Mouse (Mus musculus): ENCODE results near the gene Cyp2u1. TPM values are rescaled to one million over a fixed set of nuclear protein-coding genes. Genes with fewer than 3 reads are reported as not detected.
"Not testable (repeated sequence)": the region's sequence is repeated elsewhere in the genome, so short reads cannot be mapped to it uniquely, and the experiment has no call there.

Gene Cyp2u1
- polyA plus RNA-seq, 1 experiment = 2.6 TPM

DNA sequence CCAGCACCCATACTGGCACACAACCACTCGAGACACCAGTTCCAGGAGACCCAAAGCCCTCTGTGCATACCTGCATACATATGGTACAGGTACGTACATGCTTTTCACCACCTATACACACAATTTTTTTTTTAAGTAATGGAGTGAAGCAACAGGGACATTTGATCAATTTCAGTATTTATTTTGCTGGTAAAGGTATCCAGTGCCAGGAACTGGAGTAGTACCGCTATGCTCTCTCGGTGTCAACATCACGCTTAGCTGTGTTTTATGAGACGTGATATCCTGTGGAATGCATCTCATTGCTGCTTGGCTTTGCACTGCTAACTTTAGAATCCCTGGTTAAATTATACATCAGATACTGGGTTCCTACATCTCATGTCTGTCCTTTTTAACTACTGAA lies 42.9 kb upstream of the Cyp2u1 start:
- Histone ChIP-seq H3K4me3 (ENCODE audit: insufficient read depth, poor library complexity, severe bottlenecking) (no peak overlapping the region), H3ac (ENCODE audit: control insufficient read depth, insufficient read length, low read depth) (no peak overlapping the region), H3K36me3 (ENCODE audit: control insufficient read depth, insufficient read depth) (no peaks in the 10 kb centered on the region), H3K27me3 (ENCODE audit: control insufficient read depth, insufficient read depth, insufficient read length) (no peaks in the 10 kb centered on the region), H3K79me3 (ENCODE audit: low read depth) (no peaks in the 10 kb centered on the region), H3K79me2 (ENCODE audit: control insufficient read depth, insufficient read depth) (peaks cover 8% of the 10 kb centered on the region)
- no peak for TF ChIP-seq USF1 (IDR thresholded peaks at IDR 0.05; ENCODE audit: low read depth)
- no peak for TF ChIP-seq CTCF (IDR thresholded peaks at IDR 0.05; ENCODE audit: control insufficient read depth, insufficient read depth, insufficient read length)
- no peak for TF ChIP-seq MYOD1 (IDR thresholded peaks at IDR 0.05; ENCODE audit: control insufficient read depth, insufficient read length, low read depth)
- TF ChIP-seq MAX (IDR thresholded peaks at IDR 0.05) = no peak

DNA sequence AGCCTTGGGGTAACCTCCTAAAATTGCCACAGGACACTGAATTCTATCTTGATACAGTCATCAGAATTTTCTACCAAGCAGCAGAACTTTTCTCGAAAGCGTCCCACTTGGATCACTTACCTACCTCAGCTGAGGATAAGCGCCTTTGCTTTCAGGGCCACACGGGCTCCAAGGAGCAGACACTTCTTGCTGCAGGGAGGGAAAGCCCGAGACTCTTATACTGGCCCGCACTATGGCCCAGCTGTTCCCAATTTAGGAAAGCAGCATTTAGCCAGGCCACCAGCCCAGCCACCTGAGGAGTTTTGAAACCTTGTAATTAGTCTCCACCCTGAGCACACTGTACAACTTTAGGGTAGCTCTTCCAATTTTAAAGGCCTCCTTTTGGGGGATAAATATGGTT lies 40.3 kb upstream of the Cyp2u1 start:
- Histone ChIP-seq H3K4me3 (ENCODE audit: insufficient read depth, poor library complexity, severe bottlenecking) (no peak overlapping the region), H3K79me3 (ENCODE audit: low read depth) (no peaks in the 10 kb centered on the region), H3K27me3 (ENCODE audit: control insufficient read depth, insufficient read depth, insufficient read length) (no peaks in the 10 kb centered on the region), H3K36me3 (ENCODE audit: control insufficient read depth, insufficient read depth) (peaks cover 7% of the 10 kb centered on the region), H3K79me2 (ENCODE audit: control insufficient read depth, insufficient read depth) (peaks cover 8% of the 10 kb centered on the region), H3ac (ENCODE audit: control insufficient read depth, insufficient read length, low read depth) (no peak overlapping the region)
- TF ChIP-seq MYOD1 (IDR thresholded peaks at IDR 0.05; ENCODE audit: control insufficient read depth, insufficient read length, low read depth) = no peak
- no peak for TF ChIP-seq FOSL1 (IDR thresholded peaks at IDR 0.05; ENCODE audit: insufficient read depth, low read length, poor library complexity, severe bottlenecking)
- no peak for TF ChIP-seq USF1 (IDR thresholded peaks at IDR 0.05; ENCODE audit: low read depth)
- TF ChIP-seq CEBPB (IDR thresholded peaks at IDR 0.05; ENCODE audit: low read depth) = no peak
- no peak for TF ChIP-seq MYOG (IDR thresholded peaks at IDR 0.05; ENCODE audit: control insufficient read depth, extremely low read depth, insufficient read length)
- no peak for TF ChIP-seq CTCF (IDR thresholded peaks at IDR 0.05; ENCODE audit: control insufficient read depth, insufficient read depth, insufficient read length)
- TF ChIP-seq MAX (IDR thresholded peaks at IDR 0.05) = no peak

DNA sequence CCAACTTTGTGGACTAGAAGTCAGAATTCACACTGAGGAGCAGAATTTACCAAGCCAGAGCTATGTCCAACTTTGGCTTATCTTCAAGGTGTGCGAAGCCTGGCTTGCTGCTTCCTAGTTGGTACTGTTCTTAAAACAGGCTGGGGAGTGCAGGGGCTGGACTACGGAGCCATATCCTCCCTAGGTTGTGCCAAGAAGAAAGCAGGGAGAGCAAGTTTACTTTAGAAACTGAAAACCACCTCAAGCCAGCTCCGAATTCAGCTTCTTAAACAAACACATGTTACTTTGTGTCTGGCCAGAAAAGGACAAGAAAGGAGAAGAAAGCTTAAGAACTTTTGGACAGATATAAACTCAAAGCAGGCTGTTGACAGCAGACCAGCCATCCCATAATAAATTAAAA lies 37.9 kb upstream of the Cyp2u1 start:
- H3K79me3 ChIP-seq (ENCODE audit: low read depth) = no peaks in the 10 kb centered on the region
- H3K79me2 ChIP-seq (ENCODE audit: control insufficient read depth, insufficient read depth) = no peaks in the 10 kb centered on the region
- H3K36me3 ChIP-seq (ENCODE audit: control insufficient read depth, insufficient read depth) = peaks cover 7% of the 10 kb centered on the region
- no peak overlapping the region for H3K4me3 ChIP-seq (ENCODE audit: insufficient read depth, poor library complexity, severe bottlenecking)
- TF ChIP-seq CTCF (IDR thresholded peaks at IDR 0.05; ENCODE audit: control insufficient read depth, insufficient read depth, insufficient read length) = no peak
- TF ChIP-seq MYOG (IDR thresholded peaks at IDR 0.05; ENCODE audit: control insufficient read depth, extremely low read depth, insufficient read length) = no peak
- TF ChIP-seq CEBPB (IDR thresholded peaks at IDR 0.05; ENCODE audit: low read depth) = no peak
- TF ChIP-seq MAX (IDR thresholded peaks at IDR 0.05) = no peak
- no peak for TF ChIP-seq FOSL1 (IDR thresholded peaks at IDR 0.05; ENCODE audit: insufficient read depth, low read length, poor library complexity, severe bottlenecking)
- no peak for TF ChIP-seq MYOD1 (IDR thresholded peaks at IDR 0.05; ENCODE audit: control insufficient read depth, insufficient read length, low read depth)
- no peak for TF ChIP-seq USF1 (IDR thresholded peaks at IDR 0.05; ENCODE audit: low read depth)
- no peaks in the 10 kb centered on the region for H3K27me3 ChIP-seq (ENCODE audit: control insufficient read depth, insufficient read depth, insufficient read length)
- H3ac ChIP-seq (ENCODE audit: control insufficient read depth, insufficient read length, low read depth) = no peak overlapping the region

DNA sequence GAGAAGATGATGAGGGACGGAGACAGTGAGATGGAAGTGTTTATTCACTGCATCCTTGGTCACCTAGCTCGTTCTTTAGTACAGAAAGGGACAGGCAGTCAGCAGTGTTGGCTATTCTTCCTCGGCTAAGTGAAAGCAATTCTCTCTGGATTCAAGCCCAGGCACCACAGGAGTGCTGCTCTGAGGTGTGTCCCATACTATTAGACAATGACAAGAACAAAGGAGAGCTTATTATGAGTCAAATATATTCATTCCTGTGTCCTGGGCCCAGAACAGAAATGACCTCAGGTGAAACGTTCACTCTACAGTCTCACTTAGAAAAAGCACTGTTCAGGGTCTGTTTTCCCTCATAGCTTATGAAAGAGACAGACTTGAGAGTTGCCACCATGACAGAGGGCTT lies 36.3 kb upstream of the Cyp2u1 start:
- Histone ChIP-seq H3K79me3 (ENCODE audit: low read depth) (no peaks in the 10 kb centered on the region), H3ac (ENCODE audit: control insufficient read depth, insufficient read length, low read depth) (no peak overlapping the region), H3K4me3 (ENCODE audit: insufficient read depth, poor library complexity, severe bottlenecking) (no peak overlapping the region), H3K79me2 (ENCODE audit: control insufficient read depth, insufficient read depth) (no peaks in the 10 kb centered on the region), H3K36me3 (ENCODE audit: control insufficient read depth, insufficient read depth) (peaks cover 12% of the 10 kb centered on the region), H3K27me3 (ENCODE audit: control insufficient read depth, insufficient read depth, insufficient read length) (no peaks in the 10 kb centered on the region)
- TF ChIP-seq CEBPB (IDR thresholded peaks at IDR 0.05; ENCODE audit: low read depth) = no peak
- no peak for TF ChIP-seq MYOG (IDR thresholded peaks at IDR 0.05; ENCODE audit: control insufficient read depth, extremely low read depth, insufficient read length)
- TF ChIP-seq MYOD1 (IDR thresholded peaks at IDR 0.05; ENCODE audit: control insufficient read depth, insufficient read length, low read depth) = no peak
- TF ChIP-seq CTCF (IDR thresholded peaks at IDR 0.05; ENCODE audit: control insufficient read depth, insufficient read depth, insufficient read length) = no peak
- TF ChIP-seq FOSL1 (IDR thresholded peaks at IDR 0.05; ENCODE audit: insufficient read depth, low read length, poor library complexity, severe bottlenecking) = no peak
- no peak for TF ChIP-seq USF1 (IDR thresholded peaks at IDR 0.05; ENCODE audit: low read depth)
- no peak for TF ChIP-seq MAX (IDR thresholded peaks at IDR 0.05)

DNA sequence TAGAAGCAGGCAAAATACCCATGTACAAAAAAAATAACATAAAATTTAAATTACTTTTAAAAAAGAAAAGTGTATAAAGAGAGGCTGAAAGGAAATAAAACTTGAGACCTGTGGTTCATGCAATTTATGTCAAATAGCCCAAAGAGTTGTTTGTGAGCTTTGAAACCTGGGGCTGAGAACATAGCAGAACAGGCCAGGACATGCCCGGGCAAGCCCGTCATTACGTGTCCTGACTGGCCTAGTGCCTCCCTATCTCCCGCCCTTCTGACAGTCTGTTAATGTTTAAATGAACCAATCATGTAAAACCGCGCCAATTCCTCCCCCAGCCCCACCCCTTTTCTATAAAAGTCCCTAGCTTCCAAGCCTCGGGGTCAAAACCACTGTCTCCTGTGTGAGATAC lies 34.7 kb upstream of the Cyp2u1 start:
- H3K79me3 ChIP-seq (ENCODE audit: low read depth); H3K79me2 ChIP-seq (ENCODE audit: control insufficient read depth, insufficient read depth); H3K4me3 ChIP-seq (ENCODE audit: insufficient read depth, poor library complexity, severe bottlenecking); H3ac ChIP-seq (ENCODE audit: control insufficient read depth, insufficient read length, low read depth); H3K27me3 ChIP-seq (ENCODE audit: control insufficient read depth, insufficient read depth, insufficient read length): not testable (repeated sequence)
- H3K36me3 ChIP-seq (ENCODE audit: control insufficient read depth, insufficient read depth) = peaks cover 12% of the 10 kb centered on the region

DNA sequence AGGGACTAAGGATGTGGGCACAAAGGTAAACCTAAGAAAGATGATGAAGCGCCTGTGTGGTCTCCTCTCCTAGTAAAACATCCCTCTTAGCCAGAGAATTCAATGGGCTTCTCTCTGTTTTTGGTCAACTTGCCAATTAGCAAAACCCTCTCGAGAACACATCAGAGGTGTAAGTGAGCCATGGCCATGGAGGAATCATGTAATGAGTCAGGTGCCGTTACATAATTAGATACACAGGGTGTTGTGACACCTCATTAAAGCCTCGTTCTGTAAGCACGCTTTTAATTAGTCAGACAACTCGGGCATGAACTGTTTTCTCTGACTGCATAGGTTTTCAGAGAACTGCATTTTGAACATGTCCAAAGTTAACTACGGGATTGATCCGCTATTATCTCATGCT lies 33.6 kb upstream of the Cyp2u1 start:
- H3K79me2 ChIP-seq (ENCODE audit: control insufficient read depth, insufficient read depth) = no peaks in the 10 kb centered on the region

More for the DNA sequence above, 33.6 kb upstream of the Cyp2u1 start:
- peaks cover 12% of the 10 kb centered on the region for H3K36me3 ChIP-seq (ENCODE audit: control insufficient read depth, insufficient read depth)
- H3K79me3 ChIP-seq (ENCODE audit: low read depth) = no peaks in the 10 kb centered on the region
- H3K27me3 ChIP-seq (ENCODE audit: control insufficient read depth, insufficient read depth, insufficient read length) = no peaks in the 10 kb centered on the region
- no peak overlapping the region for H3K4me3 ChIP-seq (ENCODE audit: insufficient read depth, poor library complexity, severe bottlenecking)
- TF ChIP-seq CEBPB (IDR thresholded peaks at IDR 0.05; ENCODE audit: low read depth) (no peak), USF1 (IDR thresholded peaks at IDR 0.05; ENCODE audit: low read depth) (no peak), MAX (IDR thresholded peaks at IDR 0.05) (no peak), MYOD1 (IDR thresholded peaks at IDR 0.05; ENCODE audit: control insufficient read depth, insufficient read length, low read depth) (no peak), CTCF (IDR thresholded peaks at IDR 0.05; ENCODE audit: control insufficient read depth, insufficient read depth, insufficient read length) (no peak), FOSL1 (IDR thresholded peaks at IDR 0.05; ENCODE audit: insufficient read depth, low read length, poor library complexity, severe bottlenecking) (no peak), MYOG (IDR thresholded peaks at IDR 0.05; ENCODE audit: control insufficient read depth, extremely low read depth, insufficient read length) (no peak)
- H3ac ChIP-seq (ENCODE audit: control insufficient read depth, insufficient read length, low read depth) = no peak overlapping the region
